Mouse (Mus musculus) layer of hippocampus, adult 6 months (tissue): ENCODE data around the gene Bmper. TPM values are rescaled to one million over a fixed set of nuclear protein-coding genes. Genes with fewer than 3 reads are reported as not detected.

Experiments
- long read RNA-seq, 2 experiments: library from polyadenylated mRNA; unstranded; transcript quantifications; one replicate each; pipeline ENCODE4 v2.0.0; 2019 to 2020
- polyA plus RNA-seq: library from polyadenylated mRNA; unstranded; fragments of <200 nt; fragmentation: Nextera tagmentation; gene quantifications from 2 replicates; pipeline ENCODE4 v1.2.3, GENCODE M21; 2021

Bmper gene
- polyA plus RNA-seq: 1.3 and 1.6 TPM in 2 replicates
- long read RNA-seq, experiment 1, partial matches to known transcripts: 1 of 4 reads
- long read RNA-seq, experiment 1, other reads (novel, unspliced or antisense): 1 of 4 reads
- long read RNA-seq, experiment 2, transcript Bmper-201 (15 exons, 3,791 nt): major isoform, 18 of 25 reads
- long read RNA-seq, experiment 2, partial matches to known transcripts: 3 of 25 reads
- long read RNA-seq, experiment 2, other reads (novel, unspliced or antisense): 4 of 25 reads

DNA sequence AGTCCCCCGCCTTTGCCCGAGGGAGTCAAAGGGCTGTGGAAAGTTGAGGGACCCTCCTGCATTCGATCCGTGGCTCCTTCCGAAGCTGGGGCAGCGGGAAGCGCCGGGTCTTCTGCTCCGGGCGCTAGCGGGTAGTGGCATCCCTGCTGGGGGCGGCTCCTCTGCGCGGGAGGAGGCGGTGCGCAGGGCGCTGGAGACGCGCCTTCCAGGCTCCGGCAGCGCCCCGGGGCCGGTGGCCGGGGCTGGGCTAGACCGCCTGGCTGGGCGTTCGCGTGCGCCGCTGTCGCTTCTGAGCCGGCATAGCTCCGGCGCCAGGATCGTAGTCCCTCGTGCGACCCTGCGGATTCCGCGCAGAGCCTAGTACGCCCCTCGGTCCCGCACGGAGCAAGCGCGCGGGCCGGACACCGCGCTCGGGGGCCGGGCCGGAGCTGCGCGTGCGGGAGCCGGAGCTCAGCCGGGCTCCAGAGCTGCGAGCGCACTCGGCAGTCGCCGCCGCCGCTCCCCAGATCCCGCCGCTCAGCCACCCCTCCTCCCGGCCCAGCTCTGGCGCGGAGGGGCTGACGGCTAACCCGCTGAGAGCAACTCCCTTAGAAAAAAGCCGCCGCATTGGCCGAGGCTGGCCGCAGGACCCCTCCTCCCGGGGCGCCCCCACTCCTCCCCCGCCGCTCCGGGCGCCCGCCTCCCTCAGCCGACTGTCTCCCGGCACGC lies at the start of gene Bmper:
Bmper (plus strand) TSS at position 236 of the 708 bp plus-strand sequence.

